Mouse (Mus musculus) mouse trophoblast stem cell (cell line): Measurements from ENCODE around the gene Ttyh3.

ENCODE experiments used
- in situ Hi-C, 2 experiments: fragments of 300-500 bp; cut with MseI, MboI; formaldehyde crosslinking; loops; 2 replicates in 1 of 2; 3 replicates in 1 of 2; pipeline ENCODE4 v1.15.1; 2025

Ttyh3 gene

GRCm38 (mm10) chr5:140582995-140583731 lies 65.7 kb downstream of the Ttyh3 start:
- in situ Hi-C loops: no loop called here

- in situ Hi-C loops: no loop called here
Measured at GRCm38 (mm10) chr5:140581569-140581968, 67.3 kb downstream of the Ttyh3 start.

- in situ Hi-C loops: loop anchor here in 1 of 2 experiments (5.0 kb wide), 1 partner anchor 38 kb away; no protein-coding TSS in a partner anchor
Measured at GRCm38 (mm10) chr5:140579771-140580170, 69.1 kb downstream of the Ttyh3 start.

- in situ Hi-C loops: loop anchor here in 1 of 2 experiments (5.0 kb wide), 1 partner anchor 38 kb away; no protein-coding TSS in a partner anchor
Measured at GRCm38 (mm10) chr5:140579221-140579620, 69.6 kb downstream of the Ttyh3 start.

- in situ Hi-C loops: loop anchor here in 1 of 2 experiments (5.0 kb wide), 1 partner anchor 42 kb away; no protein-coding TSS in a partner anchor
Measured at GRCm38 (mm10) chr5:140575381-140575866, 73.4 kb downstream of the Ttyh3 start.

- in situ Hi-C loops: no loop called here
Measured at GRCm38 (mm10) chr5:140572611-140573010, 76.2 kb downstream of the Ttyh3 start.

GRCm38 (mm10) chr5:140571673-140572072 lies 77.2 kb downstream of the Ttyh3 start:
- in situ Hi-C loops: no loop called here

- in situ Hi-C loops: no loop called here
Measured at GRCm38 (mm10) chr5:140571201-140571600, 77.6 kb downstream of the Ttyh3 start.
